Mouse (Mus musculus): ENCODE measurements around the gene AY761185.
"Not testable (repeated sequence)": the region's sequence is repeated elsewhere in the genome, so short reads cannot be mapped to it uniquely, and the experiment has no call there.

AY761185 gene

GRCm38 (mm10) chr8:20944610-20945009 lies at the start of gene AY761185:
AY761185 (minus strand) TSS chr8:20944710.
- DNase-seq (ENCODE audit: low read depth, low spot score): no peak

- DNase-seq (ENCODE audit: low read depth, low spot score): not testable (repeated sequence)
Measured at GRCm38 (mm10) chr8:20994042-20994441, 49.5 kb upstream of the AY761185 start.

GRCm38 (mm10) chr8:20979846-20980245 lies 35.3 kb upstream of the AY761185 start:
- DNase-seq (ENCODE audit: low read depth, low spot score): no peak

GRCm38 (mm10) chr8:20964531-20964930 lies 20.0 kb upstream of the AY761185 start:
- DNase-seq (ENCODE audit: low read depth, low spot score): no peak

GRCm38 (mm10) chr8:20921971-20922370 lies 22.5 kb downstream of the AY761185 start, which contains the start of gene Gm6040:
Gm6040 (minus strand) TSS chr8:20922071.
- DNase-seq (ENCODE audit: low read depth, low spot score): no peak

GRCm38 (mm10) chr8:20912288-20912687 lies 32.2 kb downstream of the AY761185 start:
- DNase-seq (ENCODE audit: low read depth, low spot score): no peak

- DNase-seq (ENCODE audit: low read depth, low spot score): no peak
Measured at GRCm38 (mm10) chr8:20908256-20908655, 36.3 kb downstream of the AY761185 start.

- no peak for DNase-seq (ENCODE audit: low read depth, low spot score)
Measured at GRCm38 (mm10) chr8:20907119-20907518, 37.4 kb downstream of the AY761185 start.

- DNase-seq (ENCODE audit: low read depth, low spot score): no peak
Measured at GRCm38 (mm10) chr8:20902527-20902926, 42.0 kb downstream of the AY761185 start, which contains the start of gene Gm15056. Gm15056 (minus strand) TSS chr8:20902627.

All from brain, embryonic 18.5 days (tissue).